Mouse (Mus musculus) limb, embryonic 14.5 days (tissue): ENCODE data around the gene Rpap3. TPM values are rescaled to one million over a fixed set of nuclear protein-coding genes. Genes with fewer than 3 reads are reported as not detected.

Source experiments
- ATAC-seq: fragments of 200-750 bp; cut with Nextera tagmentation; 2 replicates; pipeline ENCODE4 v1.8.0; 2017; ENCODE audit warnings: low read depth, moderate number of reproducible peaks, moderate TSS enrichment; ENCODE audit not compliant: low FRiP score
- DNase-seq: peaks from one replicate; pipeline ENCODE4 v3.0.0-alpha.2; 2015; ENCODE audit warnings: low spot score
- H3K27ac ChIP-seq: fragments of 300-500 bp; sonication (generic); replicated peaks from 2 replicates; pipeline ENCODE4 v1.5.1; 2014; ENCODE audit warnings: low read depth, mild to moderate bottlenecking, low read length, moderate library complexity, mixed read lengths
- H3K27me3 ChIP-seq: fragments of 300-500 bp; sonication (generic); 2 replicates; pipeline ENCODE4 v1.6.1; 2014; ENCODE audit warnings: low read length, mixed read lengths; ENCODE audit not compliant: control insufficient read depth, insufficient read depth
- H3K36me3 ChIP-seq: fragments of 300-500 bp; sonication (generic); 2 replicates; pipeline ENCODE4 v1.6.1; 2014; ENCODE audit warnings: mild to moderate bottlenecking, low read length, moderate library complexity, mixed read lengths; ENCODE audit not compliant: control insufficient read depth, insufficient read depth
- H3K4me1 ChIP-seq: fragments of 300-500 bp; sonication (generic); 2 replicates; pipeline ENCODE4 v1.6.1; 2014; ENCODE audit warnings: antibody characterized with exemption, low read length, mixed read lengths; ENCODE audit not compliant: control insufficient read depth, insufficient read depth
- H3K4me2 ChIP-seq: fragments of 300-500 bp; sonication (generic); replicated peaks from 2 replicates; pipeline ENCODE4 v1.6.1; 2014; ENCODE audit warnings: low read depth, mild to moderate bottlenecking, low read length, moderate library complexity; ENCODE audit not compliant: severe bottlenecking
- H3K4me3 ChIP-seq: fragments of 300-500 bp; sonication (generic); replicated peaks from 2 replicates; pipeline ENCODE4 v1.5.1; 2014; ENCODE audit warnings: low read length
- H3K9ac ChIP-seq: fragments of 300-500 bp; sonication (generic); 2 replicates; pipeline ENCODE4 v1.6.1; 2014; ENCODE audit warnings: mild to moderate bottlenecking, low read depth, low read length, moderate library complexity; ENCODE audit not compliant: severe bottlenecking
- H3K9me3 ChIP-seq: fragments of 300-500 bp; sonication (generic); 2 replicates; pipeline ENCODE4 v1.6.1; 2016; ENCODE audit warnings: low read length; ENCODE audit not compliant: control insufficient read depth
- POLR2A ChIP-seq: fragments of 200-500 bp; IDR thresholded peaks from 2 replicates; pipeline ENCODE4 v1.8.0; 2012; ENCODE audit warnings: inconsistent platforms, mild to moderate bottlenecking, moderate library complexity, borderline replicate concordance; ENCODE audit not compliant: insufficient read depth, insufficient read length; ENCODE audit errors: extremely low read depth
- WGBS: fragments of 180-500 bp; shearing (Covaris S2); extraction: QIAGEN DNeasy Blood & Tissue Kit; methylation state at CpG from one replicate; pipeline ENCODE4 v1.1.7; 2014; 5-methylcytosine and 5-hydroxymethylcytosine counted together
- polyA plus RNA-seq, 2 experiments: library from polyadenylated mRNA; depleted of rRNA in 1 of 2; stranded (reverse) in 1 of 2; unstranded in 1 of 2; fragments of >200 nt; fragmentation: Nextera tagmentation in 1 of 2; extraction: Ambion mirVana in 1 of 2; gene quantifications; 2 replicates each; pipeline versions ENCODE4 v1.2.1 to v1.2.3; 2012 to 2014

The Rpap3 gene
- polyA plus RNA-seq, 2 experiments = 22.7 to 31.1 TPM

DNA sequence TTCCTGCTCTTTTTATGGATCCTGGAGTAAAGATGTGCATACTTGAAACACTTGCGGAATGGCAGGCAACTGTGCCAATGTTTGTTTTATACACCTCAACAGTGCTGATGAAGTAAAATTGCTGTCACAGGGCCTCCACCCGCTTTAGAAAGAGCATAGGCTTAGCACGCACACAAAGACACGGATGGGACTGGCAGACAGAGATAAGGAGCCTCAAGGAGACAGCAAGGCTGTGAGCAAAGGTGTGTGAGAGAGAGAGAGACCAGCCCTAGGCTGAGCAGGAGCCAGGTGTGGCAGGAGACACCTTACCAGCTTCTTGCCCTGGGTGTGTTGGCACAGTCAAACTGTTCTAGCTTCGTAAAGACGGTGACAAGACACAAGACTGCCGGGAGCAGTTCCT is 33.3 kb upstream of the Rpap3 start:
- Histone ChIP-seq H3K4me2 (no peak overlapping the region), H3K27me3 (no peaks in the 10 kb centered on the region), H3K9ac (no peak overlapping the region), H3K9me3 (no peaks in the 10 kb centered on the region), H3K36me3 (no peaks in the 10 kb centered on the region), H3K4me1 (no peaks in the 10 kb centered on the region), H3K4me3 (no peak overlapping the region), H3K27ac (no peak overlapping the region)
- 92% methylated on average over 7 of the region's 7 CpGs for WGBS
- no peak for TF ChIP-seq POLR2A
- no peak for DNase-seq
- no peak for ATAC-seq

DNA sequence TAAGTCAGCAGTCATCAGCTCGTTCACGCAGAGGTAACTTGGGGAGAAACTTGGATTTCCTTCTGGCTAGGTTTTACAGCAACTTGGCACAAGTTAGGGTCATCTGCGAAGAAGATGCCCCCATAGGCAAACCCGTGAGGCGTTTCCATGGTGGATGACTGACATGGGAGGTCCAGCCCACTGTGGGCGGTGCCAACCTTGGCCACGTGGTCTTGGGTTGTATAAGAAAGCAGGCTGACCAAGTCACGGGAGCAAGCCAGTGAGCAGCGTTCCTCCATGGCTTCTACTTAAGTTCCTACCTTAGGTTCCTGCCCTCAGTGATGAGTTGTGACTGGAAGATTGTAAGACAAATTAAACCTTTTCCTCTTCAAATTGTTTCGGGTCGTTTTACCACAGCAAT is 26.4 kb upstream of the Rpap3 start:
- WGBS = 93% methylated on average over 11 of the region's 11 CpGs

GRCm38 (mm10) chr15:97731111-97731510 is 25.5 kb upstream of the Rpap3 start, which contains the start of gene Endou:
Endou (minus strand) TSS chr15:97731339.
- H3K36me3 ChIP-seq = no peaks in the 10 kb centered on the region
- no peaks in the 10 kb centered on the region for H3K4me1 ChIP-seq
- no peak within 1 kb of the TSS for H3K4me3 ChIP-seq
- H3K27ac ChIP-seq = no peak within 1 kb of the TSS
- H3K4me2 ChIP-seq = no peak within 1 kb of the TSS
- no peak for TF ChIP-seq POLR2A
- peaks cover 4% of the 10 kb centered on the region; the same call in 1 of the 2 replicates for H3K9me3 ChIP-seq
- WGBS = 78% methylated on average over 8 of the region's 8 CpGs
- DNase-seq = no peak
- H3K9ac ChIP-seq = no peak within 1 kb of the TSS
- no peak for ATAC-seq
- no peaks in the 10 kb centered on the region for H3K27me3 ChIP-seq

More for the DNA sequence above, 26.4 kb upstream of the Rpap3 start:
- Histone ChIP-seq H3K4me2 (no peak overlapping the region), H3K27me3 (no peaks in the 10 kb centered on the region), H3K27ac (no peak overlapping the region), H3K36me3 (no peaks in the 10 kb centered on the region), H3K4me1 (no peaks in the 10 kb centered on the region), H3K4me3 (no peak overlapping the region), H3K9ac (no peak overlapping the region), H3K9me3 (peaks cover 4% of the 10 kb centered on the region; the same call in 1 of the 2 replicates)
- DNase-seq (no peak), ATAC-seq (no peak)
- no peak for TF ChIP-seq POLR2A

DNA sequence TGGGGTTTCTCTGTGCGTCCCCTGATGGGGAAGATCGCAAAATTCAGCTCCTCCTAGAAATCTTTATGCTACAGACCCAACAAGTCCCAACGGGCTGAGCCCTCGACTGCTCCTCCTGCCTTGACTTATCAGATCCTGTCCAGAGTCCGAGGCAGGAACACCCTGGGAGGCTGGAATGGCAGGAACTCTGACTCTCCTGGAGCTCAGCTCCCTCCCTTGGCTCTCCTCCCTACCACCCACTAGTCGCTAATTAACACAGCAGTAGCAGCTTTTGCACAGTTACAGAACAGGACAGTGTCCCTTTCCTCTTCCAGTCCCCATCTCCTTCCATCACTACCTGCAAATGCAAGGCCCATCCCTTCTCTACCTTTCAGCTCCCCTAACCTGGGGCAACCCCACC is 24.7 kb upstream of the Rpap3 start:
- Histone ChIP-seq H3K9me3 (peaks cover 4% of the 10 kb centered on the region; the same call in 1 of the 2 replicates), H3K36me3 (no peaks in the 10 kb centered on the region), H3K4me2 (no peak overlapping the region), H3K4me1 (no peaks in the 10 kb centered on the region), H3K27ac (no peak overlapping the region), H3K9ac (no peak overlapping the region), H3K27me3 (no peaks in the 10 kb centered on the region), H3K4me3 (no peak overlapping the region)
- 49% methylated on average over 6 of the region's 6 CpGs for whole genome bisulfite sequencing
- DNase-seq = no peak
- TF ChIP-seq POLR2A = no peak
- no peak for ATAC-seq

DNA sequence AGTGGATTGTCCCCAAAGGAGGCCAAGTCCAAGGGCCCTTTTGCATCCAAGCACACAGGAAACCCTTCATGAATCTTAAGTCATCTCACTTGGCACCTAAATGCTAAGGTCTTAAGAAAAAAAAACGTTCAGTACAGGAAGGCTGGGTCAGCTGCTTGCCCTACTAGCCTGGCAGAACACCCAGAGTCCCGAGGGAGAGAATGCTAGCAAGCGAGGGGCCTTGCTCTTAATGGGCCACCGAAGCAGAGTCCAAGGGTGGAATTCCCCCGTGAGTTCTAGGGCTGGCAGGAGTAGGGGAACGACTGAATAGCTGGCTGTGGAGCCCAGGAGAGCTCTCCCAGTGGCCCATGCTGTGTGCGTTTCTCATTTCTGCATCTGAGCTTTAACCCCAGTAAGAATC is 23.2 kb upstream of the Rpap3 start:
- 72% methylated on average over 7 of the region's 7 CpGs for WGBS
- H3K27ac ChIP-seq = no peak overlapping the region
- H3K4me2 ChIP-seq = no peak overlapping the region
- H3K9ac ChIP-seq = no peak overlapping the region
- H3K36me3 ChIP-seq = no peaks in the 10 kb centered on the region
- TF ChIP-seq POLR2A = no peak
- DNase-seq (no peak), ATAC-seq (no peak)
- H3K27me3 ChIP-seq = no peaks in the 10 kb centered on the region
- peaks cover 3% of the 10 kb centered on the region; the same call in 1 of the 2 replicates for H3K9me3 ChIP-seq
- no peak overlapping the region for H3K4me3 ChIP-seq
- no peaks in the 10 kb centered on the region for H3K4me1 ChIP-seq

DNA sequence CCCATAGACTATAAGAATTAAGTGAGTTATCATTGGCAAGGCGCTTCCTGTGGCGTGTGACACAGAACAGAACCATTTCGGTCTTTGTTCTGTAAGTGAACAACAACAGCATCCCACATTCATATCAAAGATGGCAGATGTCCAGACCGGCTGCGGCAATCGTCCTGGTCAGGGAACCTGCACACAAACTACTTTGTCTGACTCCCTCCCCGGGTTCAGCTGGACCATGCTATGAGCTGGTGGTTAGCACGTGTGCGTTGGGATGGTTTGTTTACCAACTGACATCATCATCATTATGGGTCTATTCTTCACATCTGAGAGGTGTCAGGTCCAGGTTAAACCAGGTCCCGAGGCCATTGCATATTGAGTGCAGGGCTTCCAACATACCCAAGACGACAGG is 22.8 kb upstream of the Rpap3 start:
- Histone ChIP-seq H3K27ac (no peak overlapping the region), H3K9me3 (no peaks in the 10 kb centered on the region), H3K4me2 (no peak overlapping the region), H3K4me1 (no peaks in the 10 kb centered on the region), H3K4me3 (no peak overlapping the region), H3K27me3 (no peaks in the 10 kb centered on the region), H3K9ac (no peak overlapping the region), H3K36me3 (no peaks in the 10 kb centered on the region)
- 88% methylated on average over 11 of the region's 11 CpGs for WGBS
- ATAC-seq = no peak
- no peak for TF ChIP-seq POLR2A
- DNase-seq = no peak
